Mouse (Mus musculus): ENCODE measurements at regions not wholly inside any gene's neighbourhood (a gene's known extent, or its start where the extent isn't known, plus 50 kb on each side); places are given as distances from the start of the nearest gene placed in this dataset.

GRCm38 (mm10) chr3:148443012-148443411 lies 547.3 kb downstream of the Adgrl2 start:
- DNase-seq (ENCODE audit: low read depth, low spot score), result no peak

- no peak for DNase-seq (ENCODE audit: low read depth, low spot score)
Observed at GRCm38 (mm10) chr3:148434033-148434432, 556.3 kb downstream of the Adgrl2 start.

- DNase-seq (ENCODE audit: low read depth, low spot score), result no peak
Observed at GRCm38 (mm10) chr3:148429012-148429865, 561.1 kb downstream of the Adgrl2 start.

- no peak for DNase-seq (ENCODE audit: low read depth, low spot score)
Observed at GRCm38 (mm10) chr3:148424089-148424488, 566.3 kb downstream of the Adgrl2 start.

GRCm38 (mm10) chr3:148423383-148423782 lies 567.0 kb downstream of the Adgrl2 start:
- no peak for DNase-seq (ENCODE audit: low read depth, low spot score)

GRCm38 (mm10) chr3:148422720-148423119 lies 567.6 kb downstream of the Adgrl2 start:
- no peak for DNase-seq (ENCODE audit: low read depth, low spot score)

GRCm38 (mm10) chr3:148422205-148422604 lies 568.1 kb downstream of the Adgrl2 start:
- DNase-seq (ENCODE audit: low read depth, low spot score), result no peak

GRCm38 (mm10) chr3:148420303-148420702 lies 570.1 kb downstream of the Adgrl2 start:
- no peak for DNase-seq (ENCODE audit: low read depth, low spot score)

GRCm38 (mm10) chr3:148419462-148420074 lies 570.8 kb downstream of the Adgrl2 start:
- DNase-seq (ENCODE audit: low read depth, low spot score), result no peak

- DNase-seq (ENCODE audit: low read depth, low spot score), result no peak
Observed at GRCm38 (mm10) chr3:148418067-148418466, 572.3 kb downstream of the Adgrl2 start.

GRCm38 (mm10) chr3:148415443-148415842 lies 574.9 kb downstream of the Adgrl2 start:
- DNase-seq (ENCODE audit: low read depth, low spot score), result no peak

GRCm38 (mm10) chr3:148413027-148413426 lies 577.3 kb downstream of the Adgrl2 start:
- no peak for DNase-seq (ENCODE audit: low read depth, low spot score)

GRCm38 (mm10) chr3:148412191-148412590 lies 578.2 kb downstream of the Adgrl2 start:
- no peak for DNase-seq (ENCODE audit: low read depth, low spot score)

GRCm38 (mm10) chr3:148398349-148398748 lies 592.0 kb downstream of the Adgrl2 start:
- DNase-seq (ENCODE audit: low read depth, low spot score), result no peak

- no peak for DNase-seq (ENCODE audit: low read depth, low spot score)
Observed at GRCm38 (mm10) chr3:148387550-148387949, 602.8 kb downstream of the Adgrl2 start.

GRCm38 (mm10) chr3:148385712-148386111 lies 604.6 kb downstream of the Adgrl2 start:
- peak; percentile 14 for DNase-seq (ENCODE audit: low read depth, low spot score)

- no peak for DNase-seq (ENCODE audit: low read depth, low spot score)
Observed at GRCm38 (mm10) chr3:148381057-148381456, 609.3 kb downstream of the Adgrl2 start.

- no peak for DNase-seq (ENCODE audit: low read depth, low spot score)
Observed at GRCm38 (mm10) chr3:148363331-148363730, 627.0 kb downstream of the Adgrl2 start.

GRCm38 (mm10) chr3:148362453-148362864 lies 627.9 kb downstream of the Adgrl2 start:
- DNase-seq (ENCODE audit: low read depth, low spot score), result no peak

GRCm38 (mm10) chr3:148343633-148344361 lies 646.6 kb downstream of the Adgrl2 start:
- DNase-seq (ENCODE audit: low read depth, low spot score), result peak; percentile 20

GRCm38 (mm10) chr3:148343256-148343632 lies 647.1 kb downstream of the Adgrl2 start:
- no peak for DNase-seq (ENCODE audit: low read depth, low spot score)

GRCm38 (mm10) chr3:148339258-148339657 lies 651.1 kb downstream of the Adgrl2 start:
- DNase-seq (ENCODE audit: low read depth, low spot score), result no peak

All from WW6 (cell line).